Mouse (Mus musculus) splenic B cell, adult 2 months (primary cell): ENCODE measurements around the gene Doxl2.

Experiments
- DNase-seq: peaks from one replicate; pipeline ENCODE4 v3.0.0-alpha.2; 2011; ENCODE audit warnings: low read depth, low spot score
- H3K27me3 ChIP-seq: 2 replicates; pipeline ENCODE4 v1.6.1; 2012; ENCODE audit warnings: mild to moderate bottlenecking, low read length, moderate library complexity, mixed read lengths; ENCODE audit not compliant: control insufficient read depth, poor library complexity, insufficient read depth, severe bottlenecking
- H3K36me3 ChIP-seq: 2 replicates; pipeline ENCODE4 v1.6.1; 2012; ENCODE audit warnings: mild to moderate bottlenecking, low read length, moderate library complexity, mixed read lengths; ENCODE audit not compliant: control insufficient read depth, poor library complexity, insufficient read depth, severe bottlenecking

Doxl2 gene

DNA sequence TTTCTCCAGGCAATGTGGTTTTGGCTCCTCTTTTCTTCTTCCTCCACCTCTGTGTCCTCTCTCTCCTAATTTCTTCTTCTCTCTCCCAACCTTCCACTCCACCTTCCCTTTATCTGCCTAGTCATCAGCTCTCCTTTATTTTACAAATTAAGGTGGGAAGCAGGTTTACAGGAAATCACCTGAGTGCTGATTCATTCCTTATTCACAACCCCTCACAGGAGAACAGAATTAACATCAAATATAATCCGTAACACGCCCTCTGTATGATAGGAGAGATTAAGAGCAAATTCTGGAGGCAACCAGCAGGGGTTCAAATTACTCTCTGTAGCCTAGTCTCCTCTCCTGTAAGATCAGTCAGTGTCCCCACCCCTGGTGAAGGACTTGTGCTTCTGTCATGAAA lies 47.6 kb downstream of the Doxl2 start:
- no peak for DNase-seq

DNA sequence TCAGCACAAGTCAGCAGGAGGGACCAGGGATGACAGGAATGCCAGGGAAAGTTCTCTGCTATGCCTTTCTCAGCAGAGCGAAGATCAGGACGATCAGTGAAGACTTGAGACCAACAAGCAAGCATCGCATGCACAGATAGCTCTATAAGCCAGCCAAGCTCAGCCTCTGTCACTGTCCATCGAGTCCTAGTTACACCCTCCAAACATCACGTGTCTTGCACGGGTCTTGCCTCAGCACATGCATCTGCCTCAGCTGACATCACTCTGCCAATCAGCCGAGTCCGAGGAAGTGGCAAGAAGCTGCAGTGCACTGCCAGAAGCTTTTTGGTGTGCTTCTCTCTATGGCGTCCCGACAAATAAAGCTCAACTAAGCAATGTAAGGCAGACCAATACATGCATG lies 48.6 kb downstream of the Doxl2 start:
- H3K27me3 ChIP-seq = no peaks in the 10 kb centered on the region
- no peak for DNase-seq
- no peaks in the 10 kb centered on the region for H3K36me3 ChIP-seq

More for the DNA sequence above, 47.6 kb downstream of the Doxl2 start:
- Histone ChIP-seq H3K27me3 (no peaks in the 10 kb centered on the region), H3K36me3 (no peaks in the 10 kb centered on the region)

DNA sequence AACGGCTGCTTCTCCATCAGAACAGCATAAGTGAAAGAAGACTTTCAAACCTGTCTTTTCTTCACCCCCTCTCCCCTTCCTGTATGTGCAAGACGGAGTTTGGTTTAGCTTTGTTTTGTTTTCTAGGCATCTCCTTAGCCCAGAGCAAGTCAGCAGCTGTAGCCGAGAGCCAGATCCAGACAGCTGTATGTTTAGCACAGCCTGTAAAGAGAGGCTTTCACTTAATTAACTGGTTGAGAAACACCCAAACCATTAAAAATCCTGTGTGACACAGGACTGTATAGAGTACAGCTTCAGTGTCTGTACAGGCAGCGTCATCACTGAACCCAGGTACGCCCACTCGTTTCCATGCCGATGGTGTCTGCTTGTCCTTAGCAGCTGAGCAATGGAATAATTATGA lies 50.5 kb downstream of the Doxl2 start:
- no peak for DNase-seq

DNA sequence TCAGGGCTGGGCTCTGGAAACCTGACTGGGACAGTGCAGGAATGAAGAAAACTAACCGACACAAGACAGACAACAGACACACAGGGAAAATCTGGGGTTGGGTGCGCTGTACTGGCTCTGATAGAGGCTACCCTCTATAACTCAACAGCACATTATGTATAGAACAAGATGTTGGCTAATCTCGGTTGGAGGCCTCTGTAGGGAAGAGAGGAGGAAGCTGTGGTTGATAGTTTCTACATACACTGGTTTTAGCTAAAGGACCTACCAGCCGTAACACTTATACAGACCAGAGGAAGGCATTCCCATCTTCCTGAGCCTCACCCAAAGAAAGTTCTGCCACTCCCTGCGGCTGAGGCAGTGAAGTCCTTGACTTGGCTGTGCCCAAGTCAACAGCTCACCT lies 51.7 kb downstream of the Doxl2 start:
- no peak for DNase-seq
- no peaks in the 10 kb centered on the region for H3K27me3 ChIP-seq
- H3K36me3 ChIP-seq = no peaks in the 10 kb centered on the region

More for the DNA sequence above, 50.5 kb downstream of the Doxl2 start:
- no peaks in the 10 kb centered on the region for H3K27me3 ChIP-seq
- no peaks in the 10 kb centered on the region for H3K36me3 ChIP-seq

DNA sequence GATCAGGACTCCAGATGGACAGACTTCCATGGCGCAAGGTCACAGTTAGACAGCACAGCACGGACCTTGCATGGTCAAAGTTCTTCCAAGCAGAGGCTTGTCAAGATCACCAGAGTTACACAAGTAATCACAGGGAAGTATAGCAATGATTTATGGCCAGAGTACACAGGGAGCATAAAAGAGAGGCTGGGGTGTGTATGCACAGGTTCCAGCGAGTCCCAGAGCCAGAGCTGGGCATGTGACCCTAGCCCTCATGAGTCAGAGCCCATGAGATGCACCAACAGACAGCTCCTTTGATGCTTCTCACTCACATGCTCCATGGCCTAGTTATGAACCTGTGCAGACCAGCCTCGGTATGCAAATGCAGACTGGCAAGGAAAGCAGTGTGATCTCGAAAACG lies 53.3 kb downstream of the Doxl2 start:
- no peaks in the 10 kb centered on the region for H3K36me3 ChIP-seq
- no peaks in the 10 kb centered on the region for H3K27me3 ChIP-seq
- DNase-seq = no peak
